Mouse (Mus musculus): Measurements from ENCODE around the gene Tmem163. TPM values are rescaled to one million over a fixed set of nuclear protein-coding genes. Genes with fewer than 3 reads are reported as not detected.
A peak's percentile ranks its signal among the peaks of the same experiment; 100 is the strongest.

The Tmem163 gene
- polyA plus RNA-seq, 1 experiment from 2014 or later = 50.5 TPM

- Histone ChIP-seq H3K4me2 (ENCODE audit: low read length) (no peak overlapping the region), H3K4me1 (ENCODE audit: control insufficient read depth, insufficient read depth, low read depth, low read length) (peaks cover 8% of the 10 kb centered on the region), H3K9ac (ENCODE audit: low read depth, low read length) (no peak overlapping the region), H3K36me3 (ENCODE audit: control insufficient read depth, insufficient read depth, low read length) (no peaks in the 10 kb centered on the region), H3K27ac (ENCODE audit: low read depth, low read length) (no peak overlapping the region), H3K9me3 (ENCODE audit: control insufficient read depth, low read length) (no peaks in the 10 kb centered on the region), H3K27me3 (replicated peaks; ENCODE audit: control insufficient read depth, insufficient read depth, low read length) (no peaks in the 10 kb centered on the region), H3K4me3 (ENCODE audit: low read length) (no peak overlapping the region)
- no peak for ATAC-seq
- 78% methylated on average over 13 of the region's 13 CpGs for WGBS
Measured at GRCm38 (mm10) chr1:127662385-127663068, 16.8 kb downstream of the Tmem163 start.

DNA sequence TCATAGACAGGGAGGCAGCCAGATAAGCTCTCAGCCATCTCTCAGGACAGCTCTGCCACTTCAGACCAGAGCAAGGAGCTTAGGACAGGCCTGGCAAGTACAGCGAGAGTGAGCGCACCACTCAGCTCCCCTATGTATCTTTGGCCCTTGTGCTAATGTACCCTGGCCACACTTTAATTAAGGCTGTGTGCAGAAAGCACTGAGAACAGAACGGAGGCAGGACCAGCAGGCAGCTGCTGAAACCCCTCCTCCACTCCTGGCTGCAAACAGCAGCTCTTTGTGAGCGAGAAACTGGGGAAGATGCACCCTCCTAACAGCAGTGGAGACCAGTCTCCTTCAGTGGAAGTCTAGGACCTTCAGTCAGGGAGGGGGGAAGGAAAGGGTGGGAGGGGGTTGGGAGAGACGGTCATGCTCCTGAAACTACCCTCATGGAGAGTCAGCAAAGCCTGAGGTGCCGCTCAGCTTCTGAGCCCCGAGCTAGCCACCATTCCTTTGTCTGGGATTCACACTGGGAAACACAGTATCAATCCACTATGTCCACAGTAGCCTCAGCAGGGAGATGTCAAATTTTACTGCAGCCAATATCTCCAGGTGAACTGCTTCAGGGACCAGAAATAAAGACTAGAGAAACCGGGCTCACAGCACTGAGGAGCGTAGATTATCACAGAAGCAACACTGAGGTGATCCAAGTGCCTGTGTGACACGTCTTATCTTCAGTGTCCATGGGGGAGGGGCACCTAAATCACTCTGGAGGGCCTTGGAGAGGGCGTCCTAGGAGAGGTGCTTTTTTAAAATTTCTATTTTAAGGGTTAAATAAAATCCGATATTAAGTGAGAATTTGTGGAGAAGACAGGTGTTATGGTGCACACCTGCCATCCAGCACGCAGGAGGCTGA is 18.0 kb downstream of the Tmem163 start:
- no peaks in the 10 kb centered on the region for H3K27me3 ChIP-seq (replicated peaks; ENCODE audit: control insufficient read depth, insufficient read depth, low read length)
- H3K27ac ChIP-seq (ENCODE audit: low read depth, low read length) = peak overlapping the region; percentile 24
- H3K36me3 ChIP-seq (ENCODE audit: control insufficient read depth, insufficient read depth, low read length) = no peaks in the 10 kb centered on the region
- peak overlapping the region; percentile 48 for H3K9ac ChIP-seq (ENCODE audit: low read depth, low read length)
- peaks cover 8% of the 10 kb centered on the region for H3K4me1 ChIP-seq (ENCODE audit: control insufficient read depth, insufficient read depth, low read depth, low read length)
- H3K4me3 ChIP-seq (ENCODE audit: low read length) = no peak overlapping the region
- H3K4me2 ChIP-seq (ENCODE audit: low read length) = peak overlapping the region; percentile 32; the same call in 1 of the 2 replicates
- ATAC-seq = peak; percentile 86
- 25% methylated on average over 13 of the region's 13 CpGs for WGBS
- no peaks in the 10 kb centered on the region for H3K9me3 ChIP-seq (ENCODE audit: control insufficient read depth, low read length)

- H3K27me3 ChIP-seq (replicated peaks; ENCODE audit: control insufficient read depth, insufficient read depth, low read length) = no peaks in the 10 kb centered on the region
- no peaks in the 10 kb centered on the region for H3K4me1 ChIP-seq (ENCODE audit: control insufficient read depth, insufficient read depth, low read depth, low read length)
- H3K4me2 ChIP-seq (ENCODE audit: low read length) = no peak overlapping the region
- ATAC-seq = no peak
- H3K36me3 ChIP-seq (ENCODE audit: control insufficient read depth, insufficient read depth, low read length) = no peaks in the 10 kb centered on the region
- H3K4me3 ChIP-seq (ENCODE audit: low read length) = no peak overlapping the region
- H3K27ac ChIP-seq (ENCODE audit: low read depth, low read length) = no peak overlapping the region
- WGBS = 92% methylated on average over 2 of the region's 2 CpGs
- H3K9me3 ChIP-seq (ENCODE audit: control insufficient read depth, low read length) = no peaks in the 10 kb centered on the region
- no peak overlapping the region for H3K9ac ChIP-seq (ENCODE audit: low read depth, low read length)
Measured at GRCm38 (mm10) chr1:127651564-127651963, 27.8 kb downstream of the Tmem163 start.

GRCm38 (mm10) chr1:127642976-127643769 is 36.2 kb downstream of the Tmem163 start:
- no peaks in the 10 kb centered on the region for H3K27me3 ChIP-seq (replicated peaks; ENCODE audit: control insufficient read depth, insufficient read depth, low read length)
- ATAC-seq = no peak
- H3K4me2 ChIP-seq (ENCODE audit: low read length) = no peak overlapping the region
- WGBS = 88% methylated on average over 12 of the region's 12 CpGs
- H3K9me3 ChIP-seq (ENCODE audit: control insufficient read depth, low read length) = no peaks in the 10 kb centered on the region
- H3K4me1 ChIP-seq (ENCODE audit: control insufficient read depth, insufficient read depth, low read depth, low read length) = no peaks in the 10 kb centered on the region
- H3K4me3 ChIP-seq (ENCODE audit: low read length) = no peak overlapping the region
- H3K9ac ChIP-seq (ENCODE audit: low read depth, low read length) = no peak overlapping the region
- no peak overlapping the region for H3K27ac ChIP-seq (ENCODE audit: low read depth, low read length)
- no peaks in the 10 kb centered on the region for H3K36me3 ChIP-seq (ENCODE audit: control insufficient read depth, insufficient read depth, low read length)

- ATAC-seq = no peak
- Histone ChIP-seq H3K9me3 (ENCODE audit: control insufficient read depth, low read length) (no peaks in the 10 kb centered on the region), H3K4me2 (ENCODE audit: low read length) (no peak overlapping the region), H3K4me3 (ENCODE audit: low read length) (no peak overlapping the region), H3K9ac (ENCODE audit: low read depth, low read length) (no peak overlapping the region), H3K27me3 (replicated peaks; ENCODE audit: control insufficient read depth, insufficient read depth, low read length) (no peaks in the 10 kb centered on the region), H3K27ac (ENCODE audit: low read depth, low read length) (no peak overlapping the region), H3K36me3 (ENCODE audit: control insufficient read depth, insufficient read depth, low read length) (no peaks in the 10 kb centered on the region), H3K4me1 (ENCODE audit: control insufficient read depth, insufficient read depth, low read depth, low read length) (no peaks in the 10 kb centered on the region)
- WGBS = 56% methylated on average over 2 of the region's 2 CpGs
Measured at GRCm38 (mm10) chr1:127637917-127638316, 41.4 kb downstream of the Tmem163 start.

GRCm38 (mm10) chr1:127627151-127627550 is 52.2 kb downstream of the Tmem163 start:
- Histone ChIP-seq H3K4me1 (ENCODE audit: control insufficient read depth, insufficient read depth, low read depth, low read length) (no peaks in the 10 kb centered on the region), H3K4me2 (ENCODE audit: low read length) (no peak overlapping the region), H3K27ac (ENCODE audit: low read depth, low read length) (no peak overlapping the region), H3K4me3 (ENCODE audit: low read length) (no peak overlapping the region), H3K9ac (ENCODE audit: low read depth, low read length) (no peak overlapping the region), H3K36me3 (ENCODE audit: control insufficient read depth, insufficient read depth, low read length) (no peaks in the 10 kb centered on the region), H3K27me3 (replicated peaks; ENCODE audit: control insufficient read depth, insufficient read depth, low read length) (no peaks in the 10 kb centered on the region), H3K9me3 (ENCODE audit: control insufficient read depth, low read length) (no peaks in the 10 kb centered on the region)
- ATAC-seq = no peak
- 56% methylated on average over 7 of the region's 7 CpGs for WGBS

GRCm38 (mm10) chr1:127625577-127626362 is 53.6 kb downstream of the Tmem163 start:
- Histone ChIP-seq H3K4me2 (ENCODE audit: low read length) (no peak overlapping the region), H3K9me3 (ENCODE audit: control insufficient read depth, low read length) (no peaks in the 10 kb centered on the region; the same call in 1 of the 2 replicates), H3K4me3 (ENCODE audit: low read length) (no peak overlapping the region), H3K36me3 (ENCODE audit: control insufficient read depth, insufficient read depth, low read length) (no peaks in the 10 kb centered on the region), H3K4me1 (ENCODE audit: control insufficient read depth, insufficient read depth, low read depth, low read length) (no peaks in the 10 kb centered on the region), H3K27ac (ENCODE audit: low read depth, low read length) (no peak overlapping the region), H3K27me3 (replicated peaks; ENCODE audit: control insufficient read depth, insufficient read depth, low read length) (no peaks in the 10 kb centered on the region), H3K9ac (ENCODE audit: low read depth, low read length) (no peak overlapping the region)
- ATAC-seq = no peak
- 57% methylated on average over 5 of the region's 5 CpGs for WGBS

GRCm38 (mm10) chr1:127622349-127622748 is 57.0 kb downstream of the Tmem163 start:
- Histone ChIP-seq H3K27ac (ENCODE audit: low read depth, low read length) (no peak overlapping the region), H3K4me3 (ENCODE audit: low read length) (no peak overlapping the region), H3K9ac (ENCODE audit: low read depth, low read length) (no peak overlapping the region), H3K4me1 (ENCODE audit: control insufficient read depth, insufficient read depth, low read depth, low read length) (no peaks in the 10 kb centered on the region), H3K27me3 (replicated peaks; ENCODE audit: control insufficient read depth, insufficient read depth, low read length) (no peaks in the 10 kb centered on the region), H3K9me3 (ENCODE audit: control insufficient read depth, low read length) (no peaks in the 10 kb centered on the region; the same call in 1 of the 2 replicates), H3K4me2 (ENCODE audit: low read length) (no peak overlapping the region), H3K36me3 (ENCODE audit: control insufficient read depth, insufficient read depth, low read length) (no peaks in the 10 kb centered on the region)
- WGBS = 52% methylated on average over 5 of the region's 5 CpGs
- ATAC-seq = no peak
